Mouse (Mus musculus): Measurements from ENCODE around the gene Nudt8.

- TF ChIP-seq CTCF (IDR thresholded peaks at IDR 0.05; ENCODE audit: low read depth) (no peak), EP300 (IDR thresholded peaks at IDR 0.05; ENCODE audit: low read depth) (no peak)
Measured at GRCm38 (mm10) chr19:4036327-4037045, 36.1 kb downstream of the Nudt8 start.

Measured in liver, postnatal 0 days (tissue).